Mouse (Mus musculus) ES-E14 (cell line): ENCODE measurements around the gene Sec31b.

Source experiments
- MAFK ChIP-seq: IDR thresholded peaks from 2 replicates; pipeline ENCODE4 v1.6.1; 2014; ENCODE audit warnings: mild to moderate bottlenecking, low read depth, low read length, inconsistent platforms; ENCODE audit not compliant: insufficient read depth
- ZC3H11A ChIP-seq: IDR thresholded peaks from 2 replicates; pipeline ENCODE4 v1.6.1; 2012; ENCODE audit warnings: low read depth, mild to moderate bottlenecking, inconsistent platforms, low read length, borderline replicate concordance

DNA sequence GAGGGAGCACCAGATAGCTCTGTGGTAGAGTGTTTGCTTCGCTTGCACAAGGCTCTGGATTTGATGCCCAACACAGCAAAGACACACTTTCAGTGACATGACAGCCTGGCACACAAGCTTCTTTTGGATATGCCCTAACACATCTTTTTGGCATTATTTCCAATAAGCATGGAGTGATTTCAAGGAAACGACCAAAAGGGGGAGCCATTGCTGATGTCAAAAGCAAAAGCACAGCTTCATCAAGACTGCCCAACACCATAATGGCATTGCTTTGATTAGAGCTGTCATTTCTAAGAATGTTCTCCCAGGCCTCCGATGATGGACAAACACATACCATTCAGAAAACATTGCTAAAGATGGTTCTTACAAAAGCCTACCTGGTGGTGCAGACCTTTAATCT is 69.1 kb downstream of the Sec31b start:
- TF ChIP-seq MAFK (no peak), ZC3H11A (no peak)
